Mouse (Mus musculus): ENCODE data around the gene Ghr. TPM values are rescaled to one million over a fixed set of nuclear protein-coding genes. Genes with fewer than 3 reads are reported as not detected.

Ghr gene
- 5.9 and 7.5 TPM in 2 replicates for polyA plus RNA-seq (2014; fragmentation: Nextera tagmentation; extraction: Ambion mirVana)

DNA sequence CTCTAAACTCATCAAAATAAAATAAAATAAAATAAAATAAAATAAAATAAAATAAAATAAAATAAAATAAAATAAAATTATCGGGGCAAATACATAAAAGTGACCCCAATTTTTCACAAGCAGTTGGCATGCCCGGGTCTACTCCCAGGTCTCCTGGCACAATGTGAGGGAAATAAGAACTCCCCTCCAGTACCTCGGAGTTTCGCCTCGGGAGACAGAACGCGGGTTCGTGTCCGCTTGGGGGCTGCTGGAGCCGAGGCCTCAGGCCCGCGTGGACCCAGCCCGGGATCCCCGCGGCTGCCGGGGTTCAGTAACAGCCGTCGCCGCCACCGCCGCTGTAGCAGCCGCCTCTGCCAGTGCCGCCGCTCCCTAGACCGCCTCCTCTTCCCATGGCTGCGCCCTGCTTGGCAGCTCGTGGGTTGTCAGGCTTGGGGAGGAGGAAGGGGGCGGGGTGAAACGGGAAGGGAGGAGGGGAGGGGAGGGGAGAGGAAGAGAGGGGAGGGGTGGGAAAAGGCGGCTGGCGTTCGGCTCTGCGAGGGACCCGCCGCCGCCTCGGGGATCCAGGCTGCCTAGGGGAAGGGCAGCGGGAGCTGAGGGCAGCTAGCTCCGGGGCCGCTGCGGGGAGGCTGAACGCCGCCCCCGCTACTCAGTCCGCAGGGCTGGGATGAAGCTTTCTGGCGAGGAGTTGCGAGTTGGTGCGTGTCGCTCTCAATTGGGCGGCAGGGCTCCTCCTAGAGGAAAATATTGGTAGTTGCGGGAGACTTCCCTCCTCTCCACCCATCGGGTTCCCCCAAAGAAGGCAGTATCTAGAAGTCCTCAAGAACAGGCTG is at the start of gene Ghr:
TSS of gene Ghr (minus strand) at position 686 of the 830 bp plus-strand sequence.
- Histone ChIP-seq H3K4me2 (ENCODE audit: low read length) (peak within 1 kb of the TSS; percentile 72), H3K9ac (ENCODE audit: low read length) (peak within 1 kb of the TSS; percentile 54), H3K27me3 (replicated peaks; ENCODE audit: control insufficient read depth, insufficient read depth, low read length) (no peaks in the 10 kb centered on the region), H3K36me3 (ENCODE audit: control insufficient read depth, insufficient read depth, low read length) (no peaks in the 10 kb centered on the region), H3K9me3 (replicated peaks; ENCODE audit: control insufficient read depth, low read length) (no peaks in the 10 kb centered on the region), H3K27ac (ENCODE audit: low read depth, low read length) (peak within 1 kb of the TSS; percentile 84), H3K4me3 (ENCODE audit: low read depth, low read length) (peak within 1 kb of the TSS; percentile 48), H3K4me1 (ENCODE audit: control insufficient read depth, insufficient read depth, low read length) (no peaks in the 10 kb centered on the region; the same call in 1 of the 2 replicates)
- peak; percentile 93 for DNase-seq (ENCODE audit: low spot score)
- ATAC-seq: peak; percentile 95
- WGBS: under 1% methylated on average over 49 of the region's 52 CpGs

DNA sequence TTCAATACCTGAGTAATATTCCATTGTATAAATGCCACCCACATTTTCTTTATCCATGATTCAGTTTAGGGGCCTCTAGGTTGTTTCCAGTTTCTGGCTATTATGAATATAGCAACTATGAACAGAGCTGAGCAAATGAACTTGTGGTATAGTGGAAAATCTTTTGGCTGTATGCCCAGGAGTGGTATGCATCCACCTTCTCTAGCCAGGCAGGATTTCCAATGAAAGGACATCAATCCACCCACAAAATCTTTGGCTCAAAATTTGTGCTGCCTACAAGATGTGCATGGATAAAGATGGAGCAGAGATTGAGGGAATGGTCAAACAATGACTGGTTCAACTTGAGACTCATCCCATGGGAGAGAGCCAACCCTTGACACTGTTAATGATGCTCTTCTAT is 39.5 kb upstream of the Ghr start:
- Histone ChIP-seq H3K27ac (ENCODE audit: low read depth, low read length) (no peak overlapping the region), H3K9me3 (replicated peaks; ENCODE audit: control insufficient read depth, low read length) (no peaks in the 10 kb centered on the region), H3K4me3 (ENCODE audit: low read depth, low read length) (no peak overlapping the region), H3K36me3 (ENCODE audit: control insufficient read depth, insufficient read depth, low read length) (no peaks in the 10 kb centered on the region), H3K4me1 (ENCODE audit: control insufficient read depth, insufficient read depth, low read length) (no peaks in the 10 kb centered on the region), H3K9ac (ENCODE audit: low read length) (no peak overlapping the region), H3K4me2 (ENCODE audit: low read length) (no peak overlapping the region), H3K27me3 (replicated peaks; ENCODE audit: control insufficient read depth, insufficient read depth, low read length) (no peaks in the 10 kb centered on the region)
- DNase-seq (ENCODE audit: low spot score): no peak
- no peak for ATAC-seq

DNA sequence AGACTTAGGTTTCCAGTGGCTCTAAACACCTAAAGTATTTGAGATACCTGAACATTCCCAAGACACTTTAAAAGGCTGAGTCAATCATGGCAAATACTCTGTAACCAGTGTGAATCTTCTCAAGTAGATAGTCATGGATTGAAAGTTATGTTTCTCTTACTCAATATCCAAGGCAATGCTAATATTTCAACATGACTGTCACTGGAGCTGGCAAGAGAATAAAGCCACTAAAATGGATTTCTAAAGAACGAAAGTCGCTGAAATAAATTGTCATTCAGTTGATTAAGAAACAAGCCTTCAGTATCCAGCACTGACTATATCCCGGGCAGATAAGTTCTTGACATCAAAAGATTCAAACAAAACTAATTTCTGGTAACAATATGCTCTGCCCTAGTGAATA is 37.1 kb upstream of the Ghr start:
- 93% methylated on average over 3 of the region's 3 CpGs for WGBS
- Histone ChIP-seq H3K9ac (ENCODE audit: low read length) (no peak overlapping the region), H3K9me3 (replicated peaks; ENCODE audit: control insufficient read depth, low read length) (no peaks in the 10 kb centered on the region), H3K4me3 (ENCODE audit: low read depth, low read length) (no peak overlapping the region), H3K4me1 (ENCODE audit: control insufficient read depth, insufficient read depth, low read length) (no peaks in the 10 kb centered on the region), H3K27ac (ENCODE audit: low read depth, low read length) (no peak overlapping the region), H3K4me2 (ENCODE audit: low read length) (no peak overlapping the region), H3K36me3 (ENCODE audit: control insufficient read depth, insufficient read depth, low read length) (no peaks in the 10 kb centered on the region), H3K27me3 (replicated peaks; ENCODE audit: control insufficient read depth, insufficient read depth, low read length) (no peaks in the 10 kb centered on the region)
- DNase-seq (ENCODE audit: low spot score): no peak
- no peak for ATAC-seq

DNA sequence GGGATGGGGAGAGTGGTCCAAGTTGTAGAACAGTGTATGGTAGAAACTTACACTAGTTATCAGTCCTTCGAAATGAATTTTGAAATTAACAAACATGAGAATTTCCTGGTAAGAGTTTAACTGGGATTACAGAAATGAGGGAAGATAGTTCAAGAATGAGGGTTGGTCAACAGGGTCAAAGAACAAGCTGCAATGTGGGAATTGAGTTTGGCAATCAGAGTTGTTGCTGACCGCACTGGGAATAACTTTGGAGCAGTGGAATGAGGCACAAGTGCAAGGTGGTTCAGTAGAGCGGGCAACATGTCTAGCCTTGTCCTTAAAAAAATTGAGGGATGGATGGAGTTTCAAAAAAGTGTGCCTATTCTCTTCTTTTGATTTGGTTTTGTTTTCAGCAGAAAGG is 35.0 kb upstream of the Ghr start:
- Histone ChIP-seq H3K36me3 (ENCODE audit: control insufficient read depth, insufficient read depth, low read length) (no peaks in the 10 kb centered on the region), H3K27ac (ENCODE audit: low read depth, low read length) (no peak overlapping the region), H3K9me3 (replicated peaks; ENCODE audit: control insufficient read depth, low read length) (no peaks in the 10 kb centered on the region), H3K27me3 (replicated peaks; ENCODE audit: control insufficient read depth, insufficient read depth, low read length) (no peaks in the 10 kb centered on the region), H3K9ac (ENCODE audit: low read length) (no peak overlapping the region), H3K4me1 (ENCODE audit: control insufficient read depth, insufficient read depth, low read length) (no peaks in the 10 kb centered on the region), H3K4me2 (ENCODE audit: low read length) (no peak overlapping the region), H3K4me3 (ENCODE audit: low read depth, low read length) (no peak overlapping the region)
- WGBS: 93% methylated on average over 3 of the region's 3 CpGs
- ATAC-seq (no peak), DNase-seq (ENCODE audit: low spot score) (no peak)

DNA sequence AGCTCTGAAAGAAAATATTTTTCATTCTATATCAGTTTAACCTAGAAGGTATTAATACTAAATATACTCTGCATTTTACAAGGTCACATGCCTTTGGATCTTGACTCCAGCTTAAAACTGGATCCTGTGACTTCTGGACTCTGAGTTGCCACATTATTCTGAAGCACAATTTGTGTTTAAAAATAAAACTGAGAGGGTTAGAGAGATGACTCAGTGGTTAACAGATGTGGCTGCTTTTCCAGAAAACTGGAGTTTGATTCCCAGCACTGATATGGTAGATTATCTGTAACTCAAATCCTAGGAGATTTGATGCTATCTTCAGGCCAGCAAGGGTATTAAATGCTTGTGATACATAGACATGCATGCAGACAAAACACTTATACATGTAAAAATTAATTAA is 28.7 kb upstream of the Ghr start:
- no peak for DNase-seq (ENCODE audit: low spot score)
- Histone ChIP-seq H3K9me3 (replicated peaks; ENCODE audit: control insufficient read depth, low read length) (no peaks in the 10 kb centered on the region), H3K4me3 (ENCODE audit: low read depth, low read length) (no peak overlapping the region), H3K4me1 (ENCODE audit: control insufficient read depth, insufficient read depth, low read length) (no peaks in the 10 kb centered on the region), H3K36me3 (ENCODE audit: control insufficient read depth, insufficient read depth, low read length) (no peaks in the 10 kb centered on the region), H3K27me3 (replicated peaks; ENCODE audit: control insufficient read depth, insufficient read depth, low read length) (no peaks in the 10 kb centered on the region), H3K9ac (ENCODE audit: low read length) (no peak overlapping the region), H3K27ac (ENCODE audit: low read depth, low read length) (no peak overlapping the region), H3K4me2 (ENCODE audit: low read length) (no peak overlapping the region)
- ATAC-seq: no peak

DNA sequence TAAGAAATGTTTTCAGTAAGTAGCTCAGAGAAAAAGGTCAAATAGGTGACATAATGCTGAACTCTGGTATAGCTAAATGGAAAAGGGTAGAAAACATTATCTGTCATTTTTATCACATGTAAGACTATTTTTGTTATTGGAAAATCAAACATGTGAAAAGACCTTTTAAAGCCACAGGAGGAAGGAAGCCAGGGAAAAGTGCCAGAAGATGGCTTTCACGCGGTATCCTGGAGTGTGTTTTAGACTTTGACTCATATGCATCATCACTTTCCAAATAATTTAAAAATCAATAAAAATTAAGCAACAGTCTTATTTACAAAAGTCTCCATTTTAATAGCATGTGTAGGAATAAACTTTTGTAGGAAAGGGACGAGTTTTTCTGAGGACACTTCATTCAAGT is 24.7 kb upstream of the Ghr start:
- no peak overlapping the region for H3K9ac ChIP-seq (ENCODE audit: low read length)
- no peaks in the 10 kb centered on the region for H3K27me3 ChIP-seq (replicated peaks; ENCODE audit: control insufficient read depth, insufficient read depth, low read length)
- WGBS: 84% methylated on average over 3 of the region's 3 CpGs
- H3K4me2 ChIP-seq (ENCODE audit: low read length): no peak overlapping the region
- H3K4me1 ChIP-seq (ENCODE audit: control insufficient read depth, insufficient read depth, low read length): no peaks in the 10 kb centered on the region
- ATAC-seq (no peak), DNase-seq (ENCODE audit: low spot score) (no peak)
- H3K9me3 ChIP-seq (replicated peaks; ENCODE audit: control insufficient read depth, low read length): no peaks in the 10 kb centered on the region
- H3K27ac ChIP-seq (ENCODE audit: low read depth, low read length): no peak overlapping the region
- H3K36me3 ChIP-seq (ENCODE audit: control insufficient read depth, insufficient read depth, low read length): no peaks in the 10 kb centered on the region
- no peak overlapping the region for H3K4me3 ChIP-seq (ENCODE audit: low read depth, low read length)

DNA sequence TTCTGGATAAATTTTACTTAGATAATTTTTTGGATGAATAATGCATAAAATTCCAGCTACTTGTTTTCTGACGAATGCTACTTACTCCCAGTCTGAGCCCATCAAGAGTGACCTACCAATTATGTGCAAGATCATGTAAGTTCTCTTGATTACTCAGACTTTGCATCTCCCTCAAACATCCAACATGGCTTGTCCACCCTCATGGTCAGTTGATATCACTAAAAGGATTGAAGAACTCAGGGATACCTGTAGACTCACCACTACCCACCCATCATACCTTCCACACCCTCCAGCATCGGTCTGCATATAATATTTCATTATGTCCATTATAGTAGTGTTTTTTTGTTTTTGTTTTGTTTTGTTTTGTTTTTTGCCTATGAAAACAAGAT is 18.8 kb upstream of the Ghr start:
- 93% methylated on average over 2 of the region's 2 CpGs for WGBS

DNA sequence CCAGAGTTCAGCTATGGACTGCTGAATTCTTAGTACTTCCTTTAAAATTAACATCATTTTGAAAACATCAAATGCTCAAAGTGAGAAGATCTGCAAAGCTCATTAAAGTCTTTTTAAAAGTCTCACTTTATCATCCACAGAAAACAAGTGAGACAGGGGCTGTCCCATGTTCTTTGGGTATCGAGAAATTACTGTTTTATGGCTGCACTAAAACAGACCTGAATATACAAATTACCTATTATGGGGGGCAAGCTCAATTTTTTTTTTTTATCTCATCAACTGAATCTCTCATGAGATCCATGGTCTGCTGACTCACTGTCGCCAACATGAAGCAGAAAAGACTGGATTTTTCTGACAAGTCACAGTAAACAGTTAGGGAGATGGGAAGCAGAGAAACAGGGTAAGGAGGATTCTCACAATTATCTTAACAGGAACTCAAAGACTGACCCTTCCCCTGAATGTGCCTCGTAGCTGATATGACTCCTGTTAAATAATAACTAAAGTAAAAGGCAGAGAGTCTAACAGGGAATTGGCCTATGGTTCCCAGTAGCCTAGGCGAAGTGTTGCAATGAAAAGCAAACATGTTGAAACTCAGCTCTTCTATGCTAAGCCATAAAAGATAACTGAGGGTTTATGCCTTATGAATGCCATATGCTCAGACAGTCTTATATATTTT is 18.3 kb upstream of the Ghr start:
- DNase-seq (ENCODE audit: low spot score): no peak

More for the DNA sequence above, 18.8 kb upstream of the Ghr start:
- Histone ChIP-seq H3K4me2 (ENCODE audit: low read length) (no peak overlapping the region), H3K27ac (ENCODE audit: low read depth, low read length) (no peak overlapping the region), H3K9ac (ENCODE audit: low read length) (no peak overlapping the region), H3K4me3 (ENCODE audit: low read depth, low read length) (no peak overlapping the region), H3K27me3 (replicated peaks; ENCODE audit: control insufficient read depth, insufficient read depth, low read length) (no peaks in the 10 kb centered on the region), H3K9me3 (replicated peaks; ENCODE audit: control insufficient read depth, low read length) (no peaks in the 10 kb centered on the region), H3K36me3 (ENCODE audit: control insufficient read depth, insufficient read depth, low read length) (no peaks in the 10 kb centered on the region), H3K4me1 (ENCODE audit: control insufficient read depth, insufficient read depth, low read length) (no peaks in the 10 kb centered on the region)
- DNase-seq (ENCODE audit: low spot score) (no peak), ATAC-seq (no peak)

DNA sequence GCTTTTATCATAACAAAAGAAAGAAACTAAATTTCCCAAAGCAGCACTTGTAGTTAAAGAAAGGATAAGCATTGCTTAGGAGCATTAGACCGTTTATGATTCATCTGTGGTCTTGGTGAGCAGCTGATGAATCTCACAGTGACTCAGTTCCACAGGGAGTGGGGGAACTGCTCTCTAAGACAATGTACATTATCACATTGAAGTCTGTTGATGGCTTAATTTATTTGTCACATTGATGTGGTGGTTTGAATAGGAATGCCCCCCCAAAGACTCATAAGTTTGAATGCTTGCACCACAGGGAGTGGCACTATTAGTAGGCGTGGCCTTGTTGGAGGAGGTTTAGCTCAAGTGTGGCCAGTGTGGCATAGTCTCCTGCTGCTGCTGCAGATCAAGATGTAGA is 4.6 kb upstream of the Ghr start:
- ATAC-seq (no peak), DNase-seq (ENCODE audit: low spot score) (no peak)
- Histone ChIP-seq H3K4me1 (ENCODE audit: control insufficient read depth, insufficient read depth, low read length) (no peaks in the 10 kb centered on the region), H3K9me3 (replicated peaks; ENCODE audit: control insufficient read depth, low read length) (no peaks in the 10 kb centered on the region), H3K9ac (ENCODE audit: low read length) (no peak overlapping the region), H3K36me3 (ENCODE audit: control insufficient read depth, insufficient read depth, low read length) (no peaks in the 10 kb centered on the region), H3K4me3 (ENCODE audit: low read depth, low read length) (no peak overlapping the region), H3K4me2 (ENCODE audit: low read length) (no peak overlapping the region), H3K27me3 (replicated peaks; ENCODE audit: control insufficient read depth, insufficient read depth, low read length) (no peaks in the 10 kb centered on the region), H3K27ac (ENCODE audit: low read depth, low read length) (no peak overlapping the region)
- WGBS: 72% methylated on average over 2 of the region's 2 CpGs

More for the DNA sequence above, 18.3 kb upstream of the Ghr start:
- Histone ChIP-seq H3K4me1 (ENCODE audit: control insufficient read depth, insufficient read depth, low read length) (no peaks in the 10 kb centered on the region), H3K4me3 (ENCODE audit: low read depth, low read length) (no peak overlapping the region), H3K27me3 (replicated peaks; ENCODE audit: control insufficient read depth, insufficient read depth, low read length) (no peaks in the 10 kb centered on the region), H3K4me2 (ENCODE audit: low read length) (no peak overlapping the region), H3K36me3 (ENCODE audit: control insufficient read depth, insufficient read depth, low read length) (no peaks in the 10 kb centered on the region), H3K27ac (ENCODE audit: low read depth, low read length) (no peak overlapping the region), H3K9ac (ENCODE audit: low read length) (no peak overlapping the region), H3K9me3 (replicated peaks; ENCODE audit: control insufficient read depth, low read length) (no peaks in the 10 kb centered on the region)
- 84% methylated on average over 4 of the region's 4 CpGs for WGBS
- no peak for ATAC-seq

Data from forebrain, embryonic 14.5 days (tissue).